Mouse (Mus musculus): ENCODE results near the gene Lrrc37a.
"Not testable (repeated sequence)": the region's sequence is repeated elsewhere in the genome, so short reads cannot be mapped to it uniquely, and the experiment has no call there.

GRCm38 (mm10) chr11:103449721-103450120 is 54.7 kb downstream of the Lrrc37a start:
- not testable (repeated sequence) for TF ChIP-seq CTCF (IDR thresholded peaks at IDR 0.05; ENCODE audit: control insufficient read depth, insufficient read depth, insufficient replicate concordance, low read depth, low read length); POLR2A (IDR thresholded peaks at IDR 0.05; ENCODE audit: control insufficient read depth, low read depth, low read length)

Measured in testis, adult 2 months (tissue).